Mouse (Mus musculus) gastrocnemius, postnatal 4 days (tissue): ENCODE measurements at regions not wholly inside any gene's neighbourhood (a gene's known extent, or its start where the extent isn't known, plus 50 kb on each side); places are given as distances from the start of the nearest gene placed in this dataset.

Experiments
- DNase-seq, 2 experiments: peaks; one replicate each; pipeline ENCODE4 v3.0.0; 2021 to 2022; ENCODE audit warnings: low spot score in 2 of 2, mixed read lengths in 2 of 2

GRCm38 (mm10) chr9:61168931-61169330 lies 203.2 kb upstream of the Tle3 start:
- DNase-seq, result no peak

- DNase-seq, result no peak
Measured at GRCm38 (mm10) chr9:61169506-61170090, 202.6 kb upstream of the Tle3 start.

- DNase-seq, result no peak
Measured at GRCm38 (mm10) chr9:61170921-61171320, 201.2 kb upstream of the Tle3 start.

GRCm38 (mm10) chr9:61172421-61172820 lies 199.7 kb upstream of the Tle3 start:
- DNase-seq, result no peak

- DNase-seq, result no peak
Measured at GRCm38 (mm10) chr9:61173548-61173947, 198.6 kb upstream of the Tle3 start.

GRCm38 (mm10) chr9:61175381-61175780 lies 196.8 kb upstream of the Tle3 start:
- DNase-seq, result no peak

- DNase-seq, result no peak
Measured at GRCm38 (mm10) chr9:61176856-61177255, 195.3 kb upstream of the Tle3 start.

GRCm38 (mm10) chr9:61186541-61187420 lies 185.4 kb upstream of the Tle3 start:
- no peak for DNase-seq

GRCm38 (mm10) chr9:61187713-61188399 lies 184.3 kb upstream of the Tle3 start:
- no peak for DNase-seq

- DNase-seq, result no peak
Measured at GRCm38 (mm10) chr9:61189295-61189694, 182.9 kb upstream of the Tle3 start.

- no peak for DNase-seq
Measured at GRCm38 (mm10) chr9:61199077-61199753, 173.0 kb upstream of the Tle3 start.

GRCm38 (mm10) chr9:61199891-61200290 lies 172.3 kb upstream of the Tle3 start:
- no peak for DNase-seq

- DNase-seq, result no peak
Measured at GRCm38 (mm10) chr9:61200295-61200955, 171.7 kb upstream of the Tle3 start.

- no peak for DNase-seq
Measured at GRCm38 (mm10) chr9:61205049-61205448, 167.1 kb upstream of the Tle3 start.

GRCm38 (mm10) chr9:61206725-61207365 lies 165.3 kb upstream of the Tle3 start:
- no peak for DNase-seq

- no peak for DNase-seq
Measured at GRCm38 (mm10) chr9:61207423-61208150, 164.6 kb upstream of the Tle3 start.

GRCm38 (mm10) chr9:61211627-61212026 lies 160.5 kb upstream of the Tle3 start:
- no peak for DNase-seq

- DNase-seq, result peak in 1 of 2 experiments; percentile 26
Measured at GRCm38 (mm10) chr9:61214943-61215342, 157.2 kb upstream of the Tle3 start.

- DNase-seq, result no peak
Measured at GRCm38 (mm10) chr9:61216012-61216770, 156.0 kb upstream of the Tle3 start.
